Mouse (Mus musculus) ES-E14 (cell line): ENCODE results near the gene Foxj2.

Source experiments
- HCFC1 ChIP-seq: IDR thresholded peaks from 2 replicates; pipeline ENCODE4 v1.6.1; 2012; ENCODE audit warnings: low read length, inconsistent platforms, borderline replicate concordance; ENCODE audit not compliant: insufficient read depth
- MAFK ChIP-seq: IDR thresholded peaks from 2 replicates; pipeline ENCODE4 v1.6.1; 2014; ENCODE audit warnings: mild to moderate bottlenecking, low read depth, low read length, inconsistent platforms; ENCODE audit not compliant: insufficient read depth
- ZC3H11A ChIP-seq: IDR thresholded peaks from 2 replicates; pipeline ENCODE4 v1.6.1; 2012; ENCODE audit warnings: low read depth, mild to moderate bottlenecking, inconsistent platforms, low read length, borderline replicate concordance
- ZNF384 ChIP-seq: IDR thresholded peaks from 2 replicates; pipeline ENCODE4 v1.6.1; 2012; ENCODE audit warnings: low read depth, low read length, inconsistent platforms

DNA sequence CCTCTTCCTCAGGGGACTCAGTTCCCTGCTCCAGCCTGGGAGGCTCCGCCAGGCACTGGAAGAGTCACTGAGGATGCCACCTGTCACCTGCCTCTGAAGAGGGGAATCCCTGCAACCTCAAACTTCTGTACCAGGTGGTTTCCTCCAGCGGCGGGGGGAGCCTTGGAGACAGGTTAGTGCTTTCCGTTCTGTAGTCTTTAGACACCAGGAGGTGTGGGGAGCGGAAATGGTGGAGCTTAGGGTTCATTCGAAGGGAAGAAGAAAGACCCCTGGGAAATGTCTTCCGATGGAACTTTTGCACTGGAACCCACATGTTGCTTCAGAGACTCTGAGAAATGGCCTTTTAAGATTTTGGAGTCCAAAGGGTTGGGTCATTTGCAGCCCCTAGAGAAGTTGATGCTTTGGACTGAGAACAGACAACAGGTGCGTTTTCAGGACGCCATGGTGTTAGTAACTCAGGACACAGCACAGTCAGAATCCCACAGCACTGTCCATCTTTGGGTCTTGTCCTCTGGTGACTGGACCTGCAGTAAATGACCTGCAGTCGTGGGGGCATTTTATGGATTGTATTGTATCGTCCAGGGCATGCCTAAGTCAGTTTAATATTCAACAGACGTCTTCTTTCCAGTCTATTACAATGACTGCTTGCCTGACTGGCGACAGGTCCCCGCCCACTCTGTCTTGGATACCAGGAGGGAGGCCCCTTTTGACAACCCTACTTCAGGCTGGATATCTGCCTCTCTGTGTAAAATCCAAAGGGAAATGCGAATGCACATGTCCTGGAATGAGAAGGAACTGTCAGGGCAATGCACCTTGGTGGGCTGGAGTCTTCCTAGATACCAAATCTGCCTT is 1.3 kb downstream of the Foxj2 start:
- TF ChIP-seq MAFK (no peak), ZC3H11A (no peak), HCFC1 (no peak), ZNF384 (no peak)
